Mouse (Mus musculus) G1E (cell line): ENCODE measurements around the gene Prokr1. TPM values are rescaled to one million over a fixed set of nuclear protein-coding genes. Genes with fewer than 3 reads are reported as not detected.
"Not testable (repeated sequence)": the region's sequence is repeated elsewhere in the genome, so short reads cannot be mapped to it uniquely, and the experiment has no call there.

Experiments
- ATAC-seq: 2 replicates; pipeline ENCODE4 v1.8.0; 2016; ENCODE audit warnings: mild to moderate bottlenecking; ENCODE audit not compliant: insufficient number of reproducible peaks, poor library complexity, low FRiP score, severe bottlenecking; ENCODE audit errors: extremely low read depth
- DNase-seq: peaks from one replicate; pipeline ENCODE4 v3.0.0; 2012; ENCODE audit warnings: low spot score
- H3K27me3 ChIP-seq: 2 replicates; pipeline ENCODE4 v1.6.1; 2012; ENCODE audit warnings: mild to moderate bottlenecking, low read length, inconsistent platforms; ENCODE audit not compliant: insufficient read depth
- H3K36me3 ChIP-seq: replicated peaks from 2 replicates; pipeline ENCODE3; 2012; ENCODE audit warnings: mild to moderate bottlenecking, inconsistent platforms
- H3K4me1 ChIP-seq: 2 replicates; pipeline ENCODE4 v1.6.1; 2012; ENCODE audit warnings: low read depth, low read length, inconsistent platforms, mixed read lengths; ENCODE audit not compliant: insufficient read depth
- H3K4me3 ChIP-seq: 2 replicates; pipeline ENCODE4 v1.5.1; 2012; ENCODE audit warnings: low read depth, mild to moderate bottlenecking, inconsistent platforms, low read length, moderate library complexity, mixed read lengths
- H3K9me3 ChIP-seq: replicated peaks from 2 replicates; pipeline ENCODE4 v1.6.1; 2012; ENCODE audit warnings: inconsistent platforms
- CTCF ChIP-seq: IDR thresholded peaks from 2 replicates; pipeline ENCODE4 v1.5.1; 2012; ENCODE audit warnings: low read depth, low read length, inconsistent platforms, mixed read lengths
- GATA1 ChIP-seq: IDR thresholded peaks from 2 replicates; pipeline ENCODE4 v1.6.1; 2012; ENCODE audit warnings: borderline replicate concordance, low read length, inconsistent platforms, mixed read lengths
- GATA2 ChIP-seq: IDR thresholded peaks from 2 replicates; pipeline ENCODE4 v1.6.1; 2012; ENCODE audit warnings: low read depth, low read length, inconsistent platforms, borderline replicate concordance
- POLR2AphosphoS5 ChIP-seq: IDR thresholded peaks from 2 replicates; pipeline ENCODE4 v1.6.1; 2012; ENCODE audit warnings: low read depth, low read length, inconsistent platforms; ENCODE audit not compliant: insufficient replicate concordance
- TAL1 ChIP-seq: conservative IDR thresholded peaks from 2 replicates; pipeline ENCODE4 v1.6.1; 2012; ENCODE audit warnings: low read depth, low read length, inconsistent platforms, mixed read lengths
- polyA plus RNA-seq: library from polyadenylated mRNA; stranded (reverse); fragments of >175 nt; gene quantifications from 2 replicates; pipeline ENCODE4 v1.2.3, GENCODE M21; 2012
- total RNA-seq, 2 experiments: library from RNA; stranded (forward) in 1 of 2; stranded (reverse) in 1 of 2; fragments of 200-1000 nt in 1 of 2; fragments of >200 nt in 1 of 2; fragmentation: Nextera tagmentation in 1 of 2; gene quantifications; 2 replicates each; pipeline ENCODE4 v1.2.3; 2014 to 2017

Gene Prokr1
- total and polyA plus RNA-seq, 3 experiments, result 0.33 to 6.3 (median 1.9) TPM

- no peak for TF ChIP-seq CTCF
- TF ChIP-seq GATA2, result no peak
- TF ChIP-seq GATA1, result no peak
- no peak for TF ChIP-seq TAL1
- no peak for TF ChIP-seq POLR2AphosphoS5
- Histone ChIP-seq H3K4me3 (no peak overlapping the region), H3K36me3 (peaks cover 16% of the 10 kb centered on the region), H3K4me1 (peaks cover 23% of the 10 kb centered on the region), H3K9me3 (peaks cover 3% of the 10 kb centered on the region; the same call in 1 of the 2 replicates), H3K27me3 (peaks cover 26% of the 10 kb centered on the region)
- ATAC-seq (no peak), DNase-seq (no peak)
Observed at GRCm38 (mm10) chr6:87578247-87578646, 12.3 kb downstream of the Prokr1 start.

GRCm38 (mm10) chr6:87576648-87577330 is 13.8 kb downstream of the Prokr1 start:
- ATAC-seq, result no peak
- TF ChIP-seq POLR2AphosphoS5 (no peak), GATA1 (no peak), GATA2 (no peak), CTCF (no peak)
- Histone ChIP-seq H3K9me3 (peaks cover 3% of the 10 kb centered on the region; the same call in 1 of the 2 replicates), H3K4me3 (no peak overlapping the region), H3K4me1 (peaks cover 9% of the 10 kb centered on the region), H3K36me3 (peaks cover 16% of the 10 kb centered on the region), H3K27me3 (peaks cover 25% of the 10 kb centered on the region)
- DNase-seq, result no peak

GRCm38 (mm10) chr6:87571863-87572262 is 18.7 kb downstream of the Prokr1 start:
- Histone ChIP-seq H3K27me3 (peaks cover 27% of the 10 kb centered on the region), H3K4me1 (peaks cover 25% of the 10 kb centered on the region)
- ATAC-seq, DNase-seq, H3K4me3 ChIP-seq, H3K36me3 ChIP-seq, H3K9me3 ChIP-seq: not testable (repeated sequence)

GRCm38 (mm10) chr6:87567686-87568593 is 22.6 kb downstream of the Prokr1 start:
- ATAC-seq (no peak), DNase-seq (no peak)
- Histone ChIP-seq H3K9me3 (no peaks in the 10 kb centered on the region), H3K4me3 (no peak overlapping the region), H3K4me1 (peaks cover 43% of the 10 kb centered on the region), H3K36me3 (no peaks in the 10 kb centered on the region), H3K27me3 (peaks cover 36% of the 10 kb centered on the region)
- TF ChIP-seq POLR2AphosphoS5 (no peak), CTCF (no peak), TAL1 (no peak), GATA2 (no peak), GATA1 (no peak)

- Histone ChIP-seq H3K4me3 (no peak overlapping the region), H3K9me3 (no peaks in the 10 kb centered on the region), H3K4me1 (peaks cover 42% of the 10 kb centered on the region), H3K27me3 (peaks cover 47% of the 10 kb centered on the region), H3K36me3 (no peaks in the 10 kb centered on the region)
- TF ChIP-seq GATA2 (no peak), TAL1 (no peak), POLR2AphosphoS5 (no peak), GATA1 (no peak), CTCF (no peak)
- DNase-seq (no peak), ATAC-seq (no peak)
Observed at GRCm38 (mm10) chr6:87565166-87565565, 25.4 kb downstream of the Prokr1 start.

GRCm38 (mm10) chr6:87564356-87564755 is 26.2 kb downstream of the Prokr1 start:
- no peak for DNase-seq
- Histone ChIP-seq H3K9me3 (no peaks in the 10 kb centered on the region), H3K36me3 (no peaks in the 10 kb centered on the region), H3K27me3 (peaks cover 46% of the 10 kb centered on the region), H3K4me3 (no peak overlapping the region), H3K4me1 (peaks cover 35% of the 10 kb centered on the region)
- TF ChIP-seq TAL1, result no peak
- no peak for TF ChIP-seq CTCF
- no peak for TF ChIP-seq GATA1
- TF ChIP-seq GATA2, result no peak
- TF ChIP-seq POLR2AphosphoS5, result no peak
- no peak for ATAC-seq

GRCm38 (mm10) chr6:87553724-87554123 is 36.8 kb downstream of the Prokr1 start:
- TF ChIP-seq GATA2 (no peak), TAL1 (no peak), GATA1 (no peak), CTCF (no peak), POLR2AphosphoS5 (no peak)
- no peak overlapping the region for H3K4me3 ChIP-seq
- no peaks in the 10 kb centered on the region for H3K9me3 ChIP-seq
- no peaks in the 10 kb centered on the region for H3K36me3 ChIP-seq
- ATAC-seq (no peak), DNase-seq (no peak)
- peaks cover 20% of the 10 kb centered on the region for H3K4me1 ChIP-seq
- peaks cover 54% of the 10 kb centered on the region for H3K27me3 ChIP-seq
